Mouse (Mus musculus) hindbrain, postnatal 0 days (tissue): ENCODE measurements at regions not wholly inside any gene's neighbourhood (a gene's known extent, or its start where the extent isn't known, plus 50 kb on each side); places are given as distances from the start of the nearest gene placed in this dataset.

Source experiments
- ATAC-seq: fragments of 200-750 bp; cut with Nextera tagmentation; 2 replicates; pipeline ENCODE4 v1.8.0; 2017; ENCODE audit warnings: mild to moderate bottlenecking, moderate TSS enrichment, moderate library complexity
- DNase-seq: peaks from one replicate; pipeline ENCODE4 v3.0.0-alpha.2; 2015; ENCODE audit warnings: low spot score
- H3K27ac ChIP-seq: fragments of 300-500 bp; sonication (generic); 2 replicates; pipeline ENCODE4 v1.5.1; 2014; ENCODE audit warnings: mild to moderate bottlenecking
- H3K27me3 ChIP-seq: fragments of 300-500 bp; sonication (generic); 2 replicates; pipeline ENCODE4 v1.6.1; 2014; ENCODE audit warnings: low read length, mixed read lengths; ENCODE audit not compliant: insufficient read depth
- H3K36me3 ChIP-seq: fragments of 300-500 bp; sonication (generic); 2 replicates; pipeline ENCODE4 v1.6.1; 2014; ENCODE audit warnings: low read length, mixed read lengths; ENCODE audit not compliant: insufficient read depth
- H3K4me1 ChIP-seq: fragments of 300-500 bp; sonication (generic); 2 replicates; pipeline ENCODE4 v1.6.1; 2014; ENCODE audit warnings: antibody characterized with exemption, low read length, mixed read lengths; ENCODE audit not compliant: insufficient read depth
- H3K4me2 ChIP-seq: fragments of 300-500 bp; sonication (generic); 2 replicates; pipeline ENCODE4 v1.6.1; 2014; ENCODE audit warnings: low read depth, mild to moderate bottlenecking, low read length, moderate library complexity, mixed read lengths
- H3K4me3 ChIP-seq: fragments of 300-500 bp; sonication (generic); 2 replicates; pipeline ENCODE4 v1.5.1; 2014; ENCODE audit warnings: low read length
- H3K9ac ChIP-seq: fragments of 300-500 bp; sonication (generic); replicated peaks from 2 replicates; pipeline ENCODE4 v1.6.1; 2014; ENCODE audit warnings: mild to moderate bottlenecking, low read length, moderate library complexity, mixed read lengths
- H3K9me3 ChIP-seq: fragments of 300-500 bp; sonication (generic); 2 replicates; pipeline ENCODE4 v1.6.1; 2016; ENCODE audit warnings: low read length, mixed read lengths
- CTCF ChIP-seq: IDR thresholded peaks from 2 replicates; pipeline ENCODE4 v1.5.1; 2016; ENCODE audit warnings: antibody characterized with exemption, control low read depth, low read depth
- WGBS: fragments of 180-500 bp; shearing (Covaris S2); extraction: QIAGEN DNeasy Blood & Tissue Kit; methylation state at CpG from one replicate; pipeline ENCODE4 v1.1.7; 2014; 5-methylcytosine and 5-hydroxymethylcytosine counted together

GRCm38 (mm10) chr5:126531528-126531894, 710.1 kb upstream of the Tmem132c start:
- WGBS = 72% methylated on average over 5 of the region's 5 CpGs
- Histone ChIP-seq H3K27me3 (no peaks in the 10 kb centered on the region), H3K4me2 (no peak overlapping the region), H3K9me3 (no peaks in the 10 kb centered on the region), H3K36me3 (no peaks in the 10 kb centered on the region), H3K27ac (no peak overlapping the region), H3K4me3 (no peak overlapping the region), H3K4me1 (no peaks in the 10 kb centered on the region), H3K9ac (no peak overlapping the region)
- DNase-seq = no peak
- no peak for TF ChIP-seq CTCF
- ATAC-seq = no peak

GRCm38 (mm10) chr5:126531975-126532374, 709.6 kb upstream of the Tmem132c start:
- no peak for TF ChIP-seq CTCF
- no peaks in the 10 kb centered on the region for H3K4me1 ChIP-seq
- no peak overlapping the region for H3K4me2 ChIP-seq
- no peaks in the 10 kb centered on the region for H3K9me3 ChIP-seq
- DNase-seq = no peak
- 88% methylated on average over 1 of the region's 1 CpGs for whole genome bisulfite sequencing
- no peak overlapping the region for H3K27ac ChIP-seq
- no peaks in the 10 kb centered on the region for H3K27me3 ChIP-seq
- H3K4me3 ChIP-seq = no peak overlapping the region
- H3K36me3 ChIP-seq = no peaks in the 10 kb centered on the region
- no peak for ATAC-seq
- H3K9ac ChIP-seq = no peak overlapping the region

- H3K27ac ChIP-seq = no peak overlapping the region
- H3K4me3 ChIP-seq = no peak overlapping the region
- no peaks in the 10 kb centered on the region for H3K4me1 ChIP-seq
- TF ChIP-seq CTCF = no peak
- H3K9me3 ChIP-seq = no peaks in the 10 kb centered on the region
- no peak for DNase-seq
- H3K27me3 ChIP-seq = no peaks in the 10 kb centered on the region
- WGBS = 82% methylated on average over 2 of the region's 2 CpGs
- no peaks in the 10 kb centered on the region for H3K36me3 ChIP-seq
- no peak overlapping the region for H3K4me2 ChIP-seq
- ATAC-seq = no peak
- no peak overlapping the region for H3K9ac ChIP-seq
Observed at GRCm38 (mm10) chr5:126538072-126538471, 703.5 kb upstream of the Tmem132c start.

- no peak for TF ChIP-seq CTCF
- 32% methylated on average over 8 of the region's 8 CpGs for WGBS
- Histone ChIP-seq H3K4me2 (no peak overlapping the region), H3K9me3 (no peaks in the 10 kb centered on the region), H3K27me3 (no peaks in the 10 kb centered on the region), H3K9ac (no peak overlapping the region), H3K4me1 (no peaks in the 10 kb centered on the region), H3K36me3 (no peaks in the 10 kb centered on the region), H3K27ac (peak overlapping the region; percentile 3), H3K4me3 (no peak overlapping the region)
- no peak for ATAC-seq
- peak; percentile 74 for DNase-seq
Observed at GRCm38 (mm10) chr5:126544261-126544976, 697.2 kb upstream of the Tmem132c start.

GRCm38 (mm10) chr5:126547841-126548240, 693.8 kb upstream of the Tmem132c start:
- no peaks in the 10 kb centered on the region for H3K9me3 ChIP-seq
- no peak overlapping the region for H3K4me3 ChIP-seq
- no peak overlapping the region for H3K27ac ChIP-seq
- no peak for TF ChIP-seq CTCF
- 83% methylated on average over 4 of the region's 4 CpGs for WGBS
- no peak for DNase-seq
- H3K9ac ChIP-seq = no peak overlapping the region
- ATAC-seq = no peak
- no peak overlapping the region for H3K4me2 ChIP-seq
- no peaks in the 10 kb centered on the region for H3K36me3 ChIP-seq
- no peaks in the 10 kb centered on the region for H3K27me3 ChIP-seq
- no peaks in the 10 kb centered on the region for H3K4me1 ChIP-seq

- 63% methylated on average over 3 of the region's 3 CpGs for WGBS
- H3K4me1 ChIP-seq = no peaks in the 10 kb centered on the region
- H3K4me3 ChIP-seq = no peak overlapping the region
- no peaks in the 10 kb centered on the region for H3K9me3 ChIP-seq
- no peaks in the 10 kb centered on the region for H3K36me3 ChIP-seq
- H3K4me2 ChIP-seq = no peak overlapping the region
- no peak overlapping the region for H3K27ac ChIP-seq
- no peak for ATAC-seq
- H3K9ac ChIP-seq = no peak overlapping the region
- TF ChIP-seq CTCF = no peak
- H3K27me3 ChIP-seq = no peaks in the 10 kb centered on the region
- no peak for DNase-seq
Observed at GRCm38 (mm10) chr5:126551676-126552075, 689.9 kb upstream of the Tmem132c start.

GRCm38 (mm10) chr5:126559011-126559410, 682.6 kb upstream of the Tmem132c start:
- no peak overlapping the region for H3K4me2 ChIP-seq
- no peak overlapping the region for H3K27ac ChIP-seq
- no peaks in the 10 kb centered on the region for H3K27me3 ChIP-seq
- no peak overlapping the region for H3K9ac ChIP-seq
- H3K4me1 ChIP-seq = no peaks in the 10 kb centered on the region
- no peak overlapping the region for H3K4me3 ChIP-seq
- TF ChIP-seq CTCF = no peak
- H3K9me3 ChIP-seq = no peaks in the 10 kb centered on the region
- no peak for DNase-seq
- H3K36me3 ChIP-seq = no peaks in the 10 kb centered on the region
- ATAC-seq = no peak
- WGBS = 22% methylated on average over 4 of the region's 4 CpGs
